Mouse (Mus musculus): Measurements from ENCODE around the gene Fgfr2. TPM values are rescaled to one million over a fixed set of nuclear protein-coding genes. Genes with fewer than 3 reads are reported as not detected.

Gene Fgfr2
- polyA plus RNA-seq, 1 experiment, result 1.7 TPM

DNA sequence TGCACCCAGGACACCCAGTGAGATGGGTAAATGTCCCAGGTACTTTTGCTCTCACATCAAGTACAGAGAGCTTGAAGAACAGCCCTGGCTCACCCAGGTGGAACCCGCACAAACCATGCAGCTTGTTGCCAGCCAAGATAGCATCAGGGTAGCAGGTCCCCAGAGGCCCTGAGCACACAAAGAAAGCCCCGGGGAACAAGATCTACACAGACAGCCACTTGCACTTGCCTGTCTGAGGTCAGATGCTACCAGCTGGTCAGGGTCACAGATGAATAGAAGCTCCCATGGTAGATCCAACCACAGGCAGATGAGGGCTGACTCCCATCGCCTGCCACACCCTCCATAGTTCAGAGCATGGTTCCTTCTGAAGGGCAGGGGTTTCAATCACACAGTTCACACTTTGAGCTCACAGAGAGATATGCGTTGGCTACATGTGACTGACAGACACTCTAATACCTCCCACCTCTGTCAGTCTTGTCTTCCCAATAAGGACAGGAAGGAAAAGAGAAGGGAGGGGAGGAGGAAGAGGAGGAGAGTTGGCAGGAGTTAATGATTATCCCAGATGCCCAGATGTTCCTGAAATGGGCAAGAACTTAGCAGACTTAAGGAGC, 642.3 kb downstream of the Fgfr2 start:
- Histone ChIP-seq H3K36me3 (ENCODE audit: control insufficient read depth, insufficient read depth) (no peaks in the 10 kb centered on the region), H3ac (ENCODE audit: control insufficient read depth, insufficient read length, low read depth) (no peak overlapping the region), H3K79me3 (ENCODE audit: low read depth) (no peaks in the 10 kb centered on the region), H3K79me2 (ENCODE audit: control insufficient read depth, insufficient read depth) (no peaks in the 10 kb centered on the region), H3K27me3 (ENCODE audit: control insufficient read depth, insufficient read depth, insufficient read length) (no peaks in the 10 kb centered on the region), H3K4me3 (ENCODE audit: insufficient read depth, poor library complexity, severe bottlenecking) (no peak overlapping the region)
- TF ChIP-seq MYOG (IDR thresholded peaks at IDR 0.05; ENCODE audit: control insufficient read depth, extremely low read depth, insufficient read length) (no peak), FOSL1 (IDR thresholded peaks at IDR 0.05; ENCODE audit: insufficient read depth, low read length, poor library complexity, severe bottlenecking) (no peak), CEBPB (IDR thresholded peaks at IDR 0.05; ENCODE audit: low read depth) (no peak), CTCF (IDR thresholded peaks at IDR 0.05; ENCODE audit: control insufficient read depth, insufficient read depth, insufficient read length) (no peak), USF1 (IDR thresholded peaks at IDR 0.05; ENCODE audit: low read depth) (no peak), MAX (IDR thresholded peaks at IDR 0.05) (no peak), MYOD1 (IDR thresholded peaks at IDR 0.05; ENCODE audit: control insufficient read depth, insufficient read length, low read depth) (no peak)

- Histone ChIP-seq H3K79me3 (ENCODE audit: low read depth) (no peaks in the 10 kb centered on the region), H3K4me3 (ENCODE audit: insufficient read depth, poor library complexity, severe bottlenecking) (no peak overlapping the region), H3K27me3 (ENCODE audit: control insufficient read depth, insufficient read depth, insufficient read length) (no peaks in the 10 kb centered on the region), H3ac (ENCODE audit: control insufficient read depth, insufficient read length, low read depth) (no peak overlapping the region), H3K36me3 (ENCODE audit: control insufficient read depth, insufficient read depth) (no peaks in the 10 kb centered on the region), H3K79me2 (ENCODE audit: control insufficient read depth, insufficient read depth) (no peaks in the 10 kb centered on the region)
- TF ChIP-seq CEBPB (IDR thresholded peaks at IDR 0.05; ENCODE audit: low read depth) (no peak), CTCF (IDR thresholded peaks at IDR 0.05; ENCODE audit: control insufficient read depth, insufficient read depth, insufficient read length) (no peak), MAX (IDR thresholded peaks at IDR 0.05) (no peak), FOSL1 (IDR thresholded peaks at IDR 0.05; ENCODE audit: insufficient read depth, low read length, poor library complexity, severe bottlenecking) (no peak)
Observed at GRCm38 (mm10) chr7:132478295-132478809, 644.8 kb downstream of the Fgfr2 start.

DNA sequence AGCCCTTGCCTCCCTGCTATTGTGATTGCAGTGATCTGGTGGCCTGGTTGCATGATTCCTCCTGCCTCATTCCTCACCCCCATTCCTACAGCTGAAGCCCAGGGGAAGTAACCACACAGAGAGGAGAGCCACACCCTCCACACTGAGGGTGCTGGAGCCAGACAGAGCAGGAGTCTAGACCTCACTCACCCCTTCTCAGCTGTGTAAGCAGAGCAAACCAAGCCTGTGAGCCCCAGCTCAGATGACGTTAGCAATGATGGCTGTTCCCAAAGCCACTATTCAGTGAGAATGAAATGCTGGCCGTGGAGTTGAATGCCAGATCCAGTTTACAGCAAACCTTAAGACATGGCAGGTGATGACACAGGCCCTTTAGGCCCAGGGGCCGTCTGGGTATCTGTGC, 645.4 kb downstream of the Fgfr2 start:
- Histone ChIP-seq H3ac (ENCODE audit: control insufficient read depth, insufficient read length, low read depth) (no peak overlapping the region), H3K36me3 (ENCODE audit: control insufficient read depth, insufficient read depth) (no peaks in the 10 kb centered on the region), H3K79me2 (ENCODE audit: control insufficient read depth, insufficient read depth) (no peaks in the 10 kb centered on the region), H3K27me3 (ENCODE audit: control insufficient read depth, insufficient read depth, insufficient read length) (no peaks in the 10 kb centered on the region), H3K4me3 (ENCODE audit: insufficient read depth, poor library complexity, severe bottlenecking) (no peak overlapping the region), H3K79me3 (ENCODE audit: low read depth) (no peaks in the 10 kb centered on the region)
- TF ChIP-seq MYOD1 (IDR thresholded peaks at IDR 0.05; ENCODE audit: control insufficient read depth, insufficient read length, low read depth) (no peak), MAX (IDR thresholded peaks at IDR 0.05) (no peak)

GRCm38 (mm10) chr7:132476491-132476890, 646.7 kb downstream of the Fgfr2 start:
- Histone ChIP-seq H3K4me3 (ENCODE audit: insufficient read depth, poor library complexity, severe bottlenecking) (no peak overlapping the region), H3K36me3 (ENCODE audit: control insufficient read depth, insufficient read depth) (no peaks in the 10 kb centered on the region), H3K79me3 (ENCODE audit: low read depth) (no peaks in the 10 kb centered on the region), H3K27me3 (ENCODE audit: control insufficient read depth, insufficient read depth, insufficient read length) (no peaks in the 10 kb centered on the region), H3K79me2 (ENCODE audit: control insufficient read depth, insufficient read depth) (no peaks in the 10 kb centered on the region), H3ac (ENCODE audit: control insufficient read depth, insufficient read length, low read depth) (no peak overlapping the region)
- TF ChIP-seq MAX (IDR thresholded peaks at IDR 0.05), result no peak
- no peak for TF ChIP-seq CTCF (IDR thresholded peaks at IDR 0.05; ENCODE audit: control insufficient read depth, insufficient read depth, insufficient read length)
- no peak for TF ChIP-seq MYOG (IDR thresholded peaks at IDR 0.05; ENCODE audit: control insufficient read depth, extremely low read depth, insufficient read length)
- no peak for TF ChIP-seq FOSL1 (IDR thresholded peaks at IDR 0.05; ENCODE audit: insufficient read depth, low read length, poor library complexity, severe bottlenecking)
- TF ChIP-seq USF1 (IDR thresholded peaks at IDR 0.05; ENCODE audit: low read depth), result no peak
- no peak for TF ChIP-seq CEBPB (IDR thresholded peaks at IDR 0.05; ENCODE audit: low read depth)

DNA sequence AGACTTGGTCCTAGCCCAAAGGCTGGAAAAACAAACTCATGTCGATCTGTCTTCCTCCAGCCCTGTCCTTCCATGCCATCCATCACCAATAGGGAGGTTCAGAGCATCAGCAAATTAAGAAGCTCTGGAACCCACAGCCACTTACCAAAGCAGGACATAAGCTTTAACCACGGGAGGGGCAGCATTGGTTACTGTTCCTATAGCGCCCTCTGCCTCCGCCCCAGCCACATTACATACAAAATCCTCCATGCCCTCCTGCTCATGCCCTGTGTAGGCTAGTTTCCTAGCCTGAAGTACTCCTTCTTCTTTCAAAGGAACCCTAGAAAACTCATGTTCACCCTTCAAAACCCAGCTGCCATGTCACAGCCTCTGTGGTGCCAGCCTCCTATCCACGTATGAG, 648.1 kb downstream of the Fgfr2 start:
- Histone ChIP-seq H3K27me3 (ENCODE audit: control insufficient read depth, insufficient read depth, insufficient read length) (no peaks in the 10 kb centered on the region), H3K36me3 (ENCODE audit: control insufficient read depth, insufficient read depth) (no peaks in the 10 kb centered on the region), H3ac (ENCODE audit: control insufficient read depth, insufficient read length, low read depth) (no peak overlapping the region), H3K79me3 (ENCODE audit: low read depth) (no peaks in the 10 kb centered on the region), H3K79me2 (ENCODE audit: control insufficient read depth, insufficient read depth) (no peaks in the 10 kb centered on the region), H3K4me3 (ENCODE audit: insufficient read depth, poor library complexity, severe bottlenecking) (no peak overlapping the region)
- TF ChIP-seq FOSL1 (IDR thresholded peaks at IDR 0.05; ENCODE audit: insufficient read depth, low read length, poor library complexity, severe bottlenecking) (no peak), MYOD1 (IDR thresholded peaks at IDR 0.05; ENCODE audit: control insufficient read depth, insufficient read length, low read depth) (no peak), CTCF (IDR thresholded peaks at IDR 0.05; ENCODE audit: control insufficient read depth, insufficient read depth, insufficient read length) (peak; percentile 75)

GRCm38 (mm10) chr7:132471327-132471726, 651.8 kb downstream of the Fgfr2 start:
- TF ChIP-seq FOSL1 (IDR thresholded peaks at IDR 0.05; ENCODE audit: insufficient read depth, low read length, poor library complexity, severe bottlenecking), result no peak
- TF ChIP-seq MAX (IDR thresholded peaks at IDR 0.05), result no peak
- TF ChIP-seq CTCF (IDR thresholded peaks at IDR 0.05; ENCODE audit: control insufficient read depth, insufficient read depth, insufficient read length), result no peak
- no peak for TF ChIP-seq USF1 (IDR thresholded peaks at IDR 0.05; ENCODE audit: low read depth)
- TF ChIP-seq CEBPB (IDR thresholded peaks at IDR 0.05; ENCODE audit: low read depth), result no peak
- no peak for TF ChIP-seq MYOD1 (IDR thresholded peaks at IDR 0.05; ENCODE audit: control insufficient read depth, insufficient read length, low read depth)
- TF ChIP-seq MYOG (IDR thresholded peaks at IDR 0.05; ENCODE audit: control insufficient read depth, extremely low read depth, insufficient read length), result no peak

More at GRCm38 (mm10) chr7:132471327-132471726, 651.8 kb downstream of the Fgfr2 start:
- H3K27me3 ChIP-seq (ENCODE audit: control insufficient read depth, insufficient read depth, insufficient read length), result no peaks in the 10 kb centered on the region
- no peak overlapping the region for H3ac ChIP-seq (ENCODE audit: control insufficient read depth, insufficient read length, low read depth)
- H3K79me2 ChIP-seq (ENCODE audit: control insufficient read depth, insufficient read depth), result no peaks in the 10 kb centered on the region
- no peaks in the 10 kb centered on the region for H3K79me3 ChIP-seq (ENCODE audit: low read depth)
- no peak overlapping the region for H3K4me3 ChIP-seq (ENCODE audit: insufficient read depth, poor library complexity, severe bottlenecking)
- no peaks in the 10 kb centered on the region for H3K36me3 ChIP-seq (ENCODE audit: control insufficient read depth, insufficient read depth)
